Mouse (Mus musculus) layer of hippocampus, adult 8-10 months (tissue): ENCODE measurements at regions not wholly inside any gene's neighbourhood (a gene's known extent, or its start where the extent isn't known, plus 50 kb on each side); places are given as distances from the start of the nearest gene placed in this dataset.
A peak's percentile ranks its signal among the peaks of the same experiment; 100 is the strongest.
"Not testable (repeated sequence)": the region's sequence is repeated elsewhere in the genome, so short reads cannot be mapped to it uniquely, and the experiment has no call there.

Source experiments
- DNase-seq, 2 experiments: peaks; one replicate each; pipeline ENCODE4 v3.0.0; 2022; ENCODE audit warnings: low spot score in 2 of 2

GRCm38 (mm10) chr8:26596665-26597362, 380.3 kb upstream of the Zfp703 start:
- DNase-seq, result no peak

DNA sequence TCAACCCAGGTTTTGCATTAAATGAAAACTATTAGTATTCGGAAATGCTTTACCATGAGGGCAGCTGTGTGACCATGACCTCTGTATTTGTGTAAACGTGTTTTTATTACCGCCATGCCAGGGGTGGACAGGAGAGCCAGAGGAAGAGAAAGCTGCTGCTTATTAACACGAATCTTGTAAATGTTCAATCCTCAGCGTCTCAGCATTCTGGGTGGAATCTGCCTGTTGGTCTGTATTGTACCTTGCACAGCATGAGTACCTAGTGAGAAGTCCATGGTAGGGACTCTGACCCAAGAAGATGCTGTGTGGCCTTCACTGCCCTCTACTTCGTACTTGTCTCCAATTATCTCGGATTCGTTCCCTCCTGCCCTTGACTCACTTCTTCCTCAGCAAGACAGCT, 378.6 kb upstream of the Zfp703 start:
- no peak for DNase-seq

DNA sequence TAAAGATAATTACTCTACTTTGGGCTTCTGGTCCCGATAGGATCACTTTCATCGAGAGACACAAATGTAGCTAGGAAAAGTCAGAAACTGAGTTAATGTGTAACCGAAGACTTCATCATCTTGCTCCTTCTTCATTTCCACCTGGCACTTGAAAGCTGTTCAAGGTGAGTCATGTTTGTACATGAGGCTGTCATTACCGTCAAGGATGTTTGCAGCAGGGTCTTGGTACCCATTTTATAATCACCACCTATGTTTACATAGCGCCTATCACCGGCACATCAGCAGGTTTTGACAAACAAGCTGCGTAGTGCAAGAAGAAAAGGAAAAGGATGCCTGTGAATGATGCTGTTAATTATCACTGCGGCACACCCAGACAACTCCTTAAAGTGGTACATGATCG, 377.0 kb upstream of the Zfp703 start:
- DNase-seq, result no peak

- no peak for DNase-seq
Observed at GRCm38 (mm10) chr8:26608001-26608400, 369.1 kb upstream of the Zfp703 start.

DNA sequence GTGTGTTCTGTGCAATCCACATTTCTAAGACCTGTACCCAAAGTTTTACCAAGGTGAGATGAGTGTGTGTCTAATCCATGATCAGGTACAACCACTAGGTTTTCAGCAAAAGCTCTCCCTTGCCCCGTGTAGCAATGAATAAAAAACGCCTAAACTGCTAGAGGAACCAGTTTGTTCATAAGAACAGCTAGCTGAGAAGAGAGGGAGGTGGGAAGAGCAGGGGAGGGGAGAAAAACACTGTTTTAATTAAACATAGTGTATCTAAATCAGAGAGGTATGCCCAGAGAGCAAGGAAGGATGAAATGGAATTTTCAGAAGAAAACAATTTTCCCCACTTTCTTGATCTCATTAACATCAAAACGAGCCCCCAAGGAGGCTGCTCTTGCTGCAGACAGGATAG, 368.5 kb upstream of the Zfp703 start:
- DNase-seq, result no peak

DNA sequence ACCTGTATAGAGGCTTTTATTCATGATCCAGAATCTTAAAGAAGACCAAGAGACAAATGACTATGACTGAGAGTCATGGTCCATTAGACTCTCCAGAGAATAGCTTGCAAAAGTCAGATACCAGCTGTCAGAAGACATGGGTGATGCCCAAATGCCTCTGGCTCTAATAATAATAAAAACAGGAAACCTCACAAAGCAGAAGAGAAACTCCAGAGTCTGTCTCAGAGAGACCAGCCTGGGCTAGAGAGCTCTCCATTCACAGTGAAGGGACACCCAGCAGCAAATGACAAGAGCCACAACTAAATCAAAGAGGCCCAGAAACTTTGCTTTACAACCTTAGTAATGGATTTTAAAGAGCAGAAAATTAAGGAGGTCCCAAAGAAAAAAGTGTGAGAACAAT, 365.0 kb upstream of the Zfp703 start:
- no peak for DNase-seq

- no peak for DNase-seq
Observed at GRCm38 (mm10) chr8:26622311-26623052, 354.6 kb upstream of the Zfp703 start.

DNA sequence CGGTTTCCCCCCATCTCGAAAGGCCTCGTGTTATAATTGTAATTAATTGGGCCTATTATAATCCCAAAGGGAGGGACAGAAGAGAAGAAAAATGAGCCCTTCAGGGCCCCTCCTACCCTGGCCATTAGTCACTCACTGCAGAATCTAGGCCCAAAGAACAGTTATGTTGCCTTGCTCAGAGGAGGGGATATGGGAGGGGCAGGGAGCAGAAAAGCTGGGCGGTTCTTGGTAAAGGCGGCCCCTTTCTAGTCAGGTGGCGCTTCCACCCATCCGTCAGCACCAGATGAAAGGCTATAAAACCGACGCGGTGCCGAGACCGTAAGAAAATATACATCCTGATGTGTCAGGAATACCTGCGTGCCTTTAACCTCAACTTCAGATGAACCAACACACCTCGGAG, 350.9 kb upstream of the Zfp703 start:
- no peak for DNase-seq

DNA sequence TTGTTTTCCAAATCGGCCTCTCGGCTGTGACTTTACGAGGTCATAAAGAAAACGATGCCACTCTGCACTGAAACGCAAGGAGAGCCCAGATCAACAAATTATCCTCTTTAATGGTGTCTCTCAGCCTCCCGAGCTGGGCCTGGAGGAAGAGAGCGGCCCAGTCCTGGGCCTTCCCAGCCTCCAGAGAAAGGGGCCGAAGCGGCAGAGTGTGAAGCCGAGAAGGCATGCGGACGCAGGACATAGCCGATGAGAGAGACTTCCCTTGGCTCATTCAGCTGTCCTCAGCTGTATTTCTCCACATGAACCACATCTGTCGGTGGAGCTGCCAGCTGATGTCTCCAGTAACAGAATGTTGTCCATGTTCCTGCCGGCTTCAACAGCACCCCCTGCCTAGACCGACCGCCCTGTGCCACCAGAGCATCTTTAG, 350.5 kb upstream of the Zfp703 start:
- no peak for DNase-seq

DNA sequence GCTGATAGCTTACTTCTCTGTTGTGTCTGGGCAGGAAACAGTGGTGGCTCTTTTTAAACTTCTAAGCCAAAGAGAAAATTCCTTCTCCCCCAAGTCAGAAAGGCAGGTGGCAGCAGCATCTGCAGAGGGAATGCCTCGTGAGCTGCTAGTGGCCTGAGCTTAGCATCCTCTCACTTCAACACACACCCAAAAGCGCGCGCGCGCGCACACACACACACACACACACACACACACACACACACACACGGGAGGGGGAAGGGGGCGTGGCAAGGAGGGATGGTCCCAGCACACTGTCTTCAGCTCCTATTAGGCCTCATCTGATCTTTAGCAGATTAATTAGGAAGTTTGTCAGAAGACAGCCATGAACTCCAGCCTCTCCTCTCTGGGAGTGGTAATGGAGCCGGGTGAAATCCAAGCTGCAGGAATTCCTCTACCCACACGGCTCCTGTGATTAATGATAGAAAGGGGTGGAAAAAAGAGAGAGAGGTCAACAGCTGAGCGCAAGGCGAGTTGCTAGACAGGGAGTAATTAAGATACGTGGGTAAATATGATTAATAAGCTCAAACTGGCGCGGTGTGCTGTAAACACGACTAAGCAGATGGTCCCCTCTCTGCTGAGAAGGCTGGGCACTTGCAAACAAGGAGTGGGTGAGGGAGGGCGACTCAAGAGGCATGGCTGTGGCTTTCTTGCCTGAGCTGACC, 349.8 kb upstream of the Zfp703 start:
- no peak for DNase-seq

DNA sequence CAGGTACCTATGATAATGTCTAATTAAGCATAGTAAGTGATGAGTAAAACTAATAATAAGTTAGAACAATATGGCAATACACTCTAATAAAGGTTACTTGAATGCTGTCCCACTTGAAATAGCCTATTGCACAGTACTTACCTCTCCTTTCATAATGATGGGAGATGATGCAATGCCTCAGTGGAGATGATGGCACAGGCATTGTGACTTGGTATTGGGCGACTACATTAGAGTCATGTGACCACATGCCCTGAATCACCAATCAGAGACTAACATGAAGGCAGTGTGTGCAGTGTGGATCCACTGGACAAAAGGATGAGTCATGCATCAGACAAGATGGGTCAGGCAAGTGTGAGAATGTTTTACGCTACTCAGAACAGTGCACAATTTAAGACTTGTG, 346.6 kb upstream of the Zfp703 start:
- DNase-seq, result no peak

- no peak for DNase-seq
Observed at GRCm38 (mm10) chr8:26635701-26636100, 341.4 kb upstream of the Zfp703 start.

DNA sequence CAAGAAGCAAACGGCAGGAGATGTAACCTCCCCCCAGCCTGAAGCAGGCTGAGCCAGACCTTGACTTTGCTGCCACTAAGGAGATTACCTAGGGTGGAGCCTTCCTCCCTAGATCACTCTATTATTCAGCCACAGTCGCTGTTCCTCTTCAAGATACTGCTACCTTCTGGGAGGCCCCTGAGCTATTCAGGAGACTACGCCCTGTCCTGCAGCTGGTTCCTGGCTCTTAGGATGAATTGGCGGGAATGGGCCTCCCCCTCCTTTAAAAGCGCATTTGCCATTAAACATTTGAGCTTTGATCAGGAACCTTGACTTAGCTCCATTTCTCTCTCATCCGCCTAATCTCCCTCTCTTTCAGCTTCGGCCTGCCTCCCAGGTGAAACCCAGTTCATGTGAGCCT, 331.8 kb upstream of the Zfp703 start:
- not testable (repeated sequence) for DNase-seq

DNA sequence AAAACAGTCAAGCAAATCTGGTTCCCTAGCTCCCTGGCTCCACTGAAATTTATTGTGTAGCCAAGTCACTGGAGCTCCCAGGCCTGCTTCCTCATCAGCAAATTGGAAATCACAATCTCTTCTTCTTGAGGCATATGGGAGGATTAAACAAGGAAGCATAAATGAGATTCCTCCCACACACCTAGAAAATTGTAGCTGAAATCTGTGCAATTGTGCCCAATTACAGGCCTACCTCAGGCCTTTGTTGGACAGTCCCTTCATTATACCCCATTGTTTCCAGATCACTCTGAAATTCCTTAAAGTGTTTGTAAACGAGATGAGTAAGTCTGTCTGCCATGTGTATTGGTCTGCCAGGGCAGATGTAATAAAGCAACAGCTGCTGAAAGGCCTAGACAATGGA, 326.8 kb upstream of the Zfp703 start:
- DNase-seq, result peak in 1 of 2 experiments; percentile 9

GRCm38 (mm10) chr8:26655897-26656296, 321.2 kb upstream of the Zfp703 start:
- no peak for DNase-seq

DNA sequence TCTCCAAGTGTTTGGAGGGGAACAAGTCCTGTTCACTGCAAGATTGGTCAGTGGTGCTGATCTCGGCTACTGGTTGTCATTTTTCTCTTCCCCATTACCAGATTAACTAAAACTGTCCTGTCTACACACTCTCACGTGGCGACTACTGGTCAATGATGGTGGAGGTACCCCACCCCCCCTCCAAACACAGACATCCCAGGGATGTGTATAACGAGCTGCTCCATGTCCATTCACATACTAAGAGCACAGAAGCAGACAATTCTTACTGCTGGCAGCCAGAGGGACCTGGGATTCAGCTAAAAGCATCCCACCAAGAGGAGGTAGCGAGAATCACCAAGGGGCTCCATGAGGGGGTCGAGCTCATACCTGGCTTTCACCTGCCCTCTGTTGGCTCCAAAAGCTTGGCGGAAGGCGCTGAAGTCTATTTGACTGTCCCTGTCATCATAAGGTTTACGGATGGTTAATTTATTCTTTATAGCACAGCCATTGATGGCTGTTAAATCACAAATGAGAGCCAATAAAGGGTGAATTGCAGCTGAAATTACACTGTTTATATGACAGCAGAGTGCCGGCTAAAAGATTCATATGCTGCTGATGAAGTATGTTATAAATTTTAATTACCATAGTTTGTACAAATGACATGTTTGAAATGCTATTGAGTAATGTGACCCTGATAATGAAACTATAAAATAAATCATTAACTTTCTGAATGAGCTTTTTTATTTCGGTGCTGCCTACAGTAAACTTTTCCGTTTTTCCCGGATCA, 320.6 kb upstream of the Zfp703 start:
- no peak for DNase-seq

- DNase-seq, result no peak
Observed at GRCm38 (mm10) chr8:26659381-26659780, 317.7 kb upstream of the Zfp703 start.

DNA sequence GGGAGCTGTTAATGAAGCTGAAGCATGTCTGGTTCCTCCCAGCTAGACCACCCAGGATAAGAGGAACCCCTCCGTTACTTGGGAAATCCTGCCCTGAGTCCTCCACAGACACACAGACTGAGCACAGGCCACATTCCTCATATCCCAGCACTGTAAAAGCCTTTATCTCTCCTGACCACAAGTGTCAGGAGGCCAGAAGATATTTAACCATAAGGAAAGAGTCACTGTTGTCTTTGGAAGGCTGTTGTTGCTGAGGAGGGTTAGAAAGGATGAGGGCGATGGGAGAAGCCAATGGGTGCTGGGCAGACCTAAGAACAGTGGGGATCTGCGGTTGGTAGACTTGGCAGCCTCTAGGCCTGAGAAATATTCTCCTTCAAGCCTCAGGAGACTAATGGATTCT, 307.6 kb upstream of the Zfp703 start:
- no peak for DNase-seq

DNA sequence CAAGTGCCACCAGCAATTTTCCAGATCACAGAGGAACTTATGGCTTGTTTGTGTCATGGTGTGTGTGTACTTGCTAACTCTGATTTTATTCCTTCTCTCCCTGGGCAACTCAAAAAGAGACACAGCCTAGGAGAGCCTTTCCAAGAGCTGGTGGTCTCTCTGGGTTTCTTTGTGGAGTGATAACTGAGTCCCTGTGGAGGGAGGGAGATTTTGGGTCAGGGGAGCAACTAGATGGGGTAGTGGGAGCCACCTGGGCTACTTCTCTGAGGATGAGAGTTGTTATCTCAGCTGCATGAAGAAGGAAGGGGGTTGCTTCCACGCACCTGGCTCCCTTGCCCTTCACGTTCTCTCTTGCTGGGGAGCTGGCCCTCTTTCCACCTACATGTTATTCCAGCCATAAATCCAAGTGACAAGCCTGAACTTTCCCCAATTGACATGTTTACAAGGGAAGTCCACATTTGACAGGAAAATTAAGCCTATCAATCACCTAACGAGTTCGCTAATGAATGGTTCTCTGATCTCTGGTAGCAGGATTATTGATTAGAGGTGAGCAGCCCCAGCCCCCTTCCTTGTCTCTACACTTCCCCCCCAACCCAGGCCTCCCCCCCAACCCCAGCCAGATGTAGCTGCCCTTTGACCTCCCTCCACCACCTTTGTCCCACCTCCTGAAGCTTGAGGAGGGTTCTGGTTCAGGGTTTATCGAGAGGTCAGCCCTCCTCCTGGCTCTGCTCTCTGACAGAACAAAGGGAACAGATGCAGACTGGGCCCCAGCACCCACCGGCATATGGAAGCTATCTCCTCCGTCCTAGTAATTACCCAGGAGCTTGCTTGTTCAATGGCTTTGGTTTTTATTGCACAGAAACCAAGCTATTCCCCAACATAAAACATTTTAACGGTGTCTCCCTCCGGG, 304.4 kb upstream of the Zfp703 start:
- DNase-seq, result no peak

DNA sequence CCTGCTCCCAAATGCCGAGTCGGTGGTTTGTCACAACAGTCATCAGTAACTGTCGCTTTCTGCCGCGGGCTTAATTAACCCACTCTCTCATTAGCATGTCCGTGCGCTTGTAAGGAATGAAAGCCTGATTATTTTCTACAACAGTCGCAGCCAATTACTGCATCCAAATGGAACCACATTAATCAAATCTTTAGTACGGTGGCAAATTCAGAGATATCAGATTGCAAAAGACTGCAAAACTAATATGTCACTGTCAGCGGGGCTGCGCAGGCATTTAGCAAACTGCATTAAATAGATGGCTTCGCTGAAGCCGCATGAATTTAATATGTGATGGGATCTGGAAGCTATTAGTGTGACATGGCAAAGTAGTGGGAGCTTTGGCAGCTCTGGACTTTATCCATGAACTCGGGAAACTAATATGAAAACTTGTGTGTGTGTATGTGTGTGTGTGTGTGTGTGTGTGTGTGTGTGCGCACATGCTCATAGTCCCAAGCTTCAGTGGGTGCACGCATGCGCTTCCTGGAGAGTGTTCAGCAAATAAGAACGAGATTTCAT, 299.5 kb upstream of the Zfp703 start:
- DNase-seq, result no peak
